Mouse (Mus musculus): ENCODE data around the gene Phf19.

DNA sequence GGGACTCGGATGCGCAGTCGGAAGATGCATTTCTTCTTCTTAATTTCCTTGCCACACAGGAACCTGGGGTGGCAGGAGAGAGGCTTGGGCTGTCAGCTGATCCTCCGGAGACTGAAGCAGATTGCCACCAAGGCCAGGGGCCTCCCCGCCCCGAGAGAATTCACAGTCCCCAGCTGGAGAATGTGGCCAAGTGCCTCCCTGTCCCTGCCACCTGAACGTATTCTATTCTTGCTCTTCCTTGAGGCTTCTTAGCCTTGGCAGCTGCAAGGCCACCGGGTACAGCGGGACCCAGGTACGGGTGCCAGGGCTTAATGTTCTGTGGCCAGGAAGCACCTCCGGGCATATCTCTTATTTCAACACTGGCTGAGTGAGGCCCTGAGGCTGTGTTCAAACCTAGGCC, 14.1 kb downstream of the Phf19 start:
- TF ChIP-seq CTCF (IDR thresholded peaks at IDR 0.05; ENCODE audit: insufficient read depth, low read depth, low read length) (no peak), POLR2A (IDR thresholded peaks at IDR 0.05; ENCODE audit: insufficient read depth, low read depth, low read length) (no peak)

All from olfactory bulb, adult 2 months (tissue).